Mouse (Mus musculus) naive thymus-derived CD4-positive, alpha-beta T cell, adult 5 months (primary cell): ENCODE results near the gene Spop. TPM values are rescaled to one million over a fixed set of nuclear protein-coding genes. Genes with fewer than 3 reads are reported as not detected.

Source experiments
- polyA plus RNA-seq: library from polyadenylated mRNA; unstranded; fragments of 100-300 nt; shearing (Covaris generic); gene quantifications from one replicate; pipeline ENCODE4 v1.2.1, GENCODE M21; 2017

Gene Spop
- 198 TPM for polyA plus RNA-seq

DNA sequence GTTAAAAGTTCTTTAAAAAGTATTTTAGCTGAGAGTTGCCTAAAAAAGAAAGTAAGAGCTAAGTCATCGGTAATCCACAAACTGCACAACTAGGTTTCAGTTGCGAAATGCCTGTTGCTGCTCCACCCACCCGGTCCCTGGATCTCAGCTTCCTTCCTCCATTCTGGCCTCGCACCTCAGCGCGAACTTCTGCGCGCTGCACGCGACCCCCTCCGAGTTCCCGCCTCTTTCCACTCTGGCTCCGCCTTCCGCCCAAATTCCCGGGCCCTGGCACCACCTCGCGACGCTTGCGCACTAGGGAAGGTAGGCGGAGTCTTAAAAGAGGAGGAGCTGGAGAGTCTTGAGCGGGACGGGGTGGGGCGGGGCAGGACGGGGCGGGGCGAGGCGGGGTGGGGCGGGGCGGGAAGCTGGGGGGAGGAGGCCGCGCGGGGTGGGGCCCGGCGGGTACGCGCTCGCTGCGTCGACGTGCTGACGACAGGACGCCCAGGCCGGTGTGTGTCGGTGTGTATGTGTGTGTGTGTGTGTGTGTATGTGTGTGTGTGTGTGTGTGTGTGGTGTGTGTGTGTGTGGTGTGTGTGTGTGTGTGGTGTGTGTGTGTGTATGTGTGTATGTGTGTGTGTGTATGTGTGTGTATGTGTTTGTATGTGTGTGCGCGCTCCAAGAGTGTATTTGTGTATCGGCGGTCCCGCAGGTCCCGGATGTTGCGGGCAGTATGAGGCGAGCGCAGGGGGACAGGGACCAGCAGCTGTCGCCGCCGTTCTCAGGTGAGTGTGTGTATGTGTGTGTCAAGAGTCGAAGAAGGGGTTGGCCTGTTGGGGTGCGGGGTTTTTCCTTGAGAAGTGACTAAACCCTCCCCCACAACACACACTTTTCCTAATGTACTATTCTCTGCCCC is at the start of gene Spop:
Spop (plus strand) TSS at position 440 of the 895 bp plus-strand sequence.

DNA sequence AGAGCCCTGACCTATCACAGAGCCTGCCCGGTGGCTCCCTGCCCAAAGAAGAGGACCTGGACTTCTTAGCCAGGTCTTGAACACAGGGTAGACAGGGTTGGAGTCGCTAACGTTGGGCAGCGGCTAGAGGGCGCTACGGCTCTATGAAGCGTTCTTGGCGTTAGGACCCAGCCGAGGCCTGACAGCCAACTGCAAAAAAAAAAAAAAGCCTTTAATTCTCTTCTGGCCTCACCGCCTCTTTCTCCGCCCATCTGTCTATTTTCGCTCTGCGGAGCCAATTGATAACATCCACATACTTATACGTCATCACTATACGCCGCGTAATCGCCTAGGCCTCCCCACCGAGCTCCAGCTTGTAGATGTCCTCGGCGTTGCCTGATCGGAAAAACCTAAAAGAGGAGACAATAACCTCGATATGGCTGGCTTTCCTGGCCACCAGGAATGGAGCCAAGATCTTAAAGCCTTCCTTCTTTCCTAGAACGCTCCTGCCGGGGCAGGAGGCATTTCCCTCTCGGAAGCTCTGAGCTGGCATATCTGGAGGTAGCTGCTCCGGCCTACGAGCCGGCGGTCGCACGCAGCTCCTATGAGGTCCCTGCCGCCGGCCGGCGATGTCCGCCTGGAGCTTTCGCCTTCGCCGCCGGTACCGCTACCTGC is 29.4 kb upstream of the Spop start, which contains the start of gene Slc35b1:
Slc35b1 (plus strand) TSS at position 374 of the 654 bp plus-strand sequence.

DNA sequence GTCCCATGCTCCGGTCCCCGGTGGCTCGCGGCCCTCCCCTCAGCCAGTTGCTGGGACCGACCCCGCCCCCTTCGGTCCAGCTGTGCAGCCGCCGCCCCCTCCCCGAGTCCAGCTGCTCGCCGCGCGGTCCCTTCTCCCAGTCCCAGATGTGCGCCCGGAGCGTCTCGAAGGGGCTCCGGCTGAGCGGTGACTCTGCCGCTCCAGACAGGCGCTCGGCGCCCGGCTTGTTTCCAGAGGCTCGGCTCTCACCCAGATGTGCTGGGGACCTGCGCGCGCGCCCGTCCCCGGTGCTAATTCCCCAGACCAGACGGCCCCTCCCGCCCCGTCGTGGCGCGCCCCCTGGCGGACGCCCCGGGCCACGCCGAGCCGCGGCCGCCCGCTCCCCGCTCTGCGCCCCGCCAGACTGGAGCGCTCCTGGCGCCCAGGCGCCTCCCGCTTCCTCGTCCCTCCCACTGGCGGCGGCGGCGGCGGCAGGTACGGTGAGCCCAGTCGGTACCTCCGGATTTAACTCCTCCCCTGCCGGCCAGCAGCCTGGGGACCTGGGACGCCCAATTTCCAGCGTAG is 100.5 kb downstream of the Spop start, which contains the start of gene Nxph3:
Nxph3 (minus strand) TSS at position 273 of the 564 bp plus-strand sequence.

Other genes starting within 250 kb of the Spop start
- gene Tac4, start 152.6 kb upstream of the Spop start, polyA plus RNA-seq: not detected
- gene Kat7, start 103.8 kb upstream of the Spop start, polyA plus RNA-seq: 114 TPM
- 30.9 TPM for gene Fam117a, start 77.1 kb upstream of the Spop start, polyA plus RNA-seq
- 51.0 TPM for gene Slc35b1, start 29.4 kb upstream of the Spop start, polyA plus RNA-seq
- not detected for gene Nxph3, start 100.5 kb downstream of the Spop start, polyA plus RNA-seq
- not detected for gene Ngfr, start 173.7 kb downstream of the Spop start, polyA plus RNA-seq